Mouse (Mus musculus) bone marrow, adult 2 months (tissue): ENCODE measurements around the gene Thoc2.

Experiments
- CTCF ChIP-seq: fragments of 200-500 bp; IDR thresholded peaks from 2 replicates; pipeline ENCODE4 v1.5.1; 2011; ENCODE audit warnings: low read length, control low read depth; ENCODE audit not compliant: control insufficient read depth, insufficient read depth
- POLR2A ChIP-seq: fragments of 200-500 bp; IDR thresholded peaks from 2 replicates; pipeline ENCODE4 v1.6.1; 2011; ENCODE audit warnings: low read depth, mild to moderate bottlenecking, control low read depth, low read length, borderline replicate concordance; ENCODE audit not compliant: control insufficient read depth

DNA sequence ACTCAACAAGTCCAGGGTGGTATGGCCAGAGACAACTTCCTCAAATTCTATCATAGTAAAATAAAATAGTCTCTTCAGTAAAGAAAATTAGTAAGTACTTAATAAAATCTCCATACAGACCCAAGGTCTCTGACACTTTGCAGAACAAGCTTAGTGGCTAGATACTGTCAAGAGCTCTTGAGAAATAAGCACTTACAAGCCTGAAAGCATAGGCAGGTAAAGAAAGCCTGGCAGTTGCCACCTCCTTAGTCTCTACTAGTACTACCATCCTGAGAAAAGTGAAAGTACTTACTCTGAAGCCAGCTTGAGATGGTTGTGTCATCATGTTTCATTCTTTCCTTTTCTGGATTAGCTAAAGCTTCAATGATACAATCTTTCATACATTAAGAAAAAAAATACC is 82.7 kb downstream of the Thoc2 start:
- no peak for TF ChIP-seq CTCF
- no peak for TF ChIP-seq POLR2A
